Mouse (Mus musculus) CH12.LX (cell line): ENCODE data around the gene Guk1.

Experiments used
- CTCF ChIP-seq, 2 experiments: IDR thresholded peaks in 1 of 2; conservative IDR thresholded peaks in 1 of 2; 2 replicates each; pipeline ENCODE4 v1.5.1; 2011 to 2012; ENCODE audit warnings: low read depth in 2 of 2, low read length in 2 of 2, improper control_type of control experiment in 1 of 2, inconsistent platforms in 1 of 2, mild to moderate bottlenecking in 1 of 2, moderate library complexity in 1 of 2
- ELF1 ChIP-seq: IDR thresholded peaks from 2 replicates; pipeline ENCODE4 v1.6.1; 2014; ENCODE audit warnings: low read depth, mild to moderate bottlenecking, inconsistent platforms, low read length, improper control_type of control experiment
- HCFC1 ChIP-seq: IDR thresholded peaks from 2 replicates; pipeline ENCODE4 v1.6.1; 2012; ENCODE audit warnings: low read depth, mild to moderate bottlenecking, inconsistent platforms, low read length, improper control_type of control experiment
- JUND ChIP-seq: conservative IDR thresholded peaks from 2 replicates; pipeline ENCODE4 v1.6.1; 2011; ENCODE audit warnings: low read depth, low read length, improper control_type of control experiment
- POLR2A ChIP-seq: IDR thresholded peaks from 2 replicates; pipeline ENCODE4 v1.6.1; 2011; ENCODE audit warnings: low read depth, mild to moderate bottlenecking, improper control_type of control experiment, low read length
- RAD21 ChIP-seq: IDR thresholded peaks from 2 replicates; pipeline ENCODE4 v1.6.1; 2011; ENCODE audit warnings: low read depth, mild to moderate bottlenecking, low read length, improper control_type of control experiment, moderate library complexity
- SIN3A ChIP-seq: IDR thresholded peaks from 2 replicates; pipeline ENCODE4 v1.6.1; 2012; ENCODE audit warnings: low read length, improper control_type of control experiment, inconsistent platforms
- ZKSCAN1 ChIP-seq: IDR thresholded peaks from 2 replicates; pipeline ENCODE4 v1.6.1; 2012; ENCODE audit warnings: low read depth, inconsistent platforms, low read length, improper control_type of control experiment, borderline replicate concordance

DNA sequence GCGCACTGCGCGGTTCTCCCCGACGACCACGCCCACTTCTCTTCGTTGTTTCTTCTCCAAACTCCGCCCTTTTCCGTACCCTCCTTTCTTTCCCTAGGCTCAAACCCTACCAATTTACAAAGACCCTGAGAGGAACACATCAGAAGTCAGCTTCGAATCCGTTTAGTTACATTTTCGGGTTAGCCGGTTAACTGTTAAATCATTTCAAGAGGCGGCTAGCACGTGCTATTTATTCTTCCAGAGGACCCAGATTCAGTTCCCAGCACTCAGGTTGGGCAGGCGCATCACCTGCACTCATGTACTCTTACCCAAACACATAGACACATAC, at the start of gene Guk1:
- no peak; the same call in 1 of the 2 replicates for TF ChIP-seq POLR2A
- TF ChIP-seq ELF1: no peak
- TF ChIP-seq HCFC1: no peak
- TF ChIP-seq CTCF (conservative IDR thresholded peaks at IDR 0.05 in 1 of 2, IDR thresholded peaks at IDR 0.05 in 1 of 2; ENCODE audit: low read depth in 2 of 2, low read length in 2 of 2): no peak
- no peak for TF ChIP-seq SIN3A
- no peak for TF ChIP-seq JUND
- TF ChIP-seq ZKSCAN1: no peak
- no peak for TF ChIP-seq RAD21
